Mouse (Mus musculus) liver, embryonic 16.5 days (tissue): ENCODE data around the gene Eif4a1. TPM values are rescaled to one million over a fixed set of nuclear protein-coding genes. Genes with fewer than 3 reads are reported as not detected.
A peak's percentile ranks its signal among the peaks of the same experiment; 100 is the strongest.

Experiments used
- ATAC-seq: fragments of 200-750 bp; cut with Nextera tagmentation; 2 replicates; pipeline ENCODE4 v1.8.0; 2017; ENCODE audit warnings: low read depth, mild to moderate bottlenecking, moderate number of reproducible peaks, moderate library complexity
- H3K27ac ChIP-seq: fragments of 300-500 bp; sonication (generic); 2 replicates; pipeline ENCODE4 v1.5.1; 2014; ENCODE audit warnings: mild to moderate bottlenecking, low read length
- H3K27me3 ChIP-seq: fragments of 300-500 bp; sonication (generic); 2 replicates; pipeline ENCODE4 v1.6.1; 2014; ENCODE audit warnings: low read depth, low read length, mixed read lengths; ENCODE audit not compliant: control insufficient read depth, insufficient read depth
- H3K36me3 ChIP-seq: fragments of 300-500 bp; sonication (generic); 2 replicates; pipeline ENCODE4 v1.6.1; 2014; ENCODE audit warnings: mild to moderate bottlenecking; ENCODE audit not compliant: control insufficient read depth, insufficient read depth
- H3K4me1 ChIP-seq: fragments of 300-500 bp; sonication (generic); 2 replicates; pipeline ENCODE4 v1.6.1; 2014; ENCODE audit warnings: low read depth, low read length, mixed read lengths; ENCODE audit not compliant: control insufficient read depth
- H3K4me2 ChIP-seq: fragments of 300-500 bp; sonication (generic); 2 replicates; pipeline ENCODE4 v1.6.1; 2014; ENCODE audit warnings: low read depth, low read length, mixed read lengths
- H3K4me3 ChIP-seq: fragments of 300-500 bp; sonication (generic); 2 replicates; pipeline ENCODE4 v1.5.1; 2014; ENCODE audit warnings: low read depth, mild to moderate bottlenecking, low read length
- H3K9ac ChIP-seq: fragments of 300-500 bp; sonication (generic); 2 replicates; pipeline ENCODE4 v1.6.1; 2014; ENCODE audit warnings: low read depth, low read length
- H3K9me3 ChIP-seq: fragments of 300-500 bp; sonication (generic); replicated peaks from 2 replicates; pipeline ENCODE4 v1.6.1; 2016; ENCODE audit warnings: low read length; ENCODE audit not compliant: control insufficient read depth
- WGBS: fragments of 180-500 bp; shearing (Covaris S2); extraction: QIAGEN DNeasy Blood & Tissue Kit; methylation state at CpG from one replicate; pipeline ENCODE4 v1.1.7; 2014; ENCODE audit not compliant: insufficient replicate concordance; 5-methylcytosine and 5-hydroxymethylcytosine counted together
- polyA plus RNA-seq: library from polyadenylated mRNA; unstranded; fragments of >200 nt; fragmentation: Nextera tagmentation; extraction: Ambion mirVana; gene quantifications from 2 replicates; pipeline ENCODE4 v1.2.1, GENCODE M21; 2015

Gene Eif4a1
- polyA plus RNA-seq, 1 experiment from 2014 or later = 223 TPM

DNA sequence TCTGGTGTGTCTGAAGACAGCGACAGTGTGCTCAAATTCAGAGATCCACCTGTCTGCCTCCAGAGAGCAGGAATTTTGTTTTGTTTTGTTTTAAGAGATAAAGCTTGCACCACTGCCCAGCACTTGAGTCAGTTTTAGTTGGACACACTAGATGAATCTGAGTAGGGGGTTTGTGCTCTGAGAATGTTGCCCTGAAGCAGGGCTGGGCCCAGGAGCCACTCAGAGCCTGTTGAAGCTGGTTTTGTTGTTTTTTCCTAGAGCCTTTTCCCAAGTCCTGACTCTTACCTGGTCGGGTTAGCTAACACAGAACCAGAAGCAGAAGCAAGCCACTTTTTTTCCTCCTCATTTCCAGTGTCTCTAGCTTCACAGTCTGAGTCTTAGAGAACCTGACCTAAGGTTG, 38.9 kb upstream of the Eif4a1 start:
- peaks cover 14% of the 10 kb centered on the region for H3K4me1 ChIP-seq
- WGBS = 64% methylated on average over 2 of the region's 2 CpGs
- H3K9ac ChIP-seq = no peak overlapping the region
- H3K4me3 ChIP-seq = no peak overlapping the region
- H3K36me3 ChIP-seq = no peaks in the 10 kb centered on the region
- ATAC-seq = no peak
- no peak overlapping the region for H3K4me2 ChIP-seq
- H3K27ac ChIP-seq = no peak overlapping the region
- no peaks in the 10 kb centered on the region for H3K9me3 ChIP-seq
- no peaks in the 10 kb centered on the region for H3K27me3 ChIP-seq

DNA sequence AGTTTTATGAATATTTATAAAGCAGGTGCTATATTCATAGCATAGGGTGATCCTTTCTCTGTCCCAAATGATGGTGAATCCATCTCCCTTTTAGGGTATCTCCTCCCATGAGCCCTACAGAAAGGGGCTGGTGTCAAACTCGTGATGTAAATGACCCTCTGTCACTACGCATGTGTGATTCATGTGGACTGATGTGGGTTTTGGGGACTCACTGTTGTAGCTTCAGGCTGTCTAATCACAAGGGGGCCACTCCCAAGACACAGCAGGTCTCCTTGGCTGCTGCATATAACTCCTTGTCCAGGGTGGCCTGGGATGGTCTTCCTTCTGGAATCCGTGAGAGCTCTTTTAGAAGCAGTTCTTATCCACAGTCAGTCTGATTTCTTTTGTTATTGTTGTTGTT, 38.2 kb upstream of the Eif4a1 start:
- no peak overlapping the region for H3K4me3 ChIP-seq
- no peak overlapping the region for H3K9ac ChIP-seq
- no peak for ATAC-seq
- peaks cover 12% of the 10 kb centered on the region for H3K4me1 ChIP-seq
- no peaks in the 10 kb centered on the region for H3K27me3 ChIP-seq
- 0 out of 2 replicates have a peak overlapping the region, but pooled peaks have one; percentile 13 for H3K27ac ChIP-seq
- H3K36me3 ChIP-seq = no peaks in the 10 kb centered on the region
- no peaks in the 10 kb centered on the region for H3K9me3 ChIP-seq
- WGBS = 55% methylated on average over 3 of the region's 3 CpGs
- no peak overlapping the region for H3K4me2 ChIP-seq

DNA sequence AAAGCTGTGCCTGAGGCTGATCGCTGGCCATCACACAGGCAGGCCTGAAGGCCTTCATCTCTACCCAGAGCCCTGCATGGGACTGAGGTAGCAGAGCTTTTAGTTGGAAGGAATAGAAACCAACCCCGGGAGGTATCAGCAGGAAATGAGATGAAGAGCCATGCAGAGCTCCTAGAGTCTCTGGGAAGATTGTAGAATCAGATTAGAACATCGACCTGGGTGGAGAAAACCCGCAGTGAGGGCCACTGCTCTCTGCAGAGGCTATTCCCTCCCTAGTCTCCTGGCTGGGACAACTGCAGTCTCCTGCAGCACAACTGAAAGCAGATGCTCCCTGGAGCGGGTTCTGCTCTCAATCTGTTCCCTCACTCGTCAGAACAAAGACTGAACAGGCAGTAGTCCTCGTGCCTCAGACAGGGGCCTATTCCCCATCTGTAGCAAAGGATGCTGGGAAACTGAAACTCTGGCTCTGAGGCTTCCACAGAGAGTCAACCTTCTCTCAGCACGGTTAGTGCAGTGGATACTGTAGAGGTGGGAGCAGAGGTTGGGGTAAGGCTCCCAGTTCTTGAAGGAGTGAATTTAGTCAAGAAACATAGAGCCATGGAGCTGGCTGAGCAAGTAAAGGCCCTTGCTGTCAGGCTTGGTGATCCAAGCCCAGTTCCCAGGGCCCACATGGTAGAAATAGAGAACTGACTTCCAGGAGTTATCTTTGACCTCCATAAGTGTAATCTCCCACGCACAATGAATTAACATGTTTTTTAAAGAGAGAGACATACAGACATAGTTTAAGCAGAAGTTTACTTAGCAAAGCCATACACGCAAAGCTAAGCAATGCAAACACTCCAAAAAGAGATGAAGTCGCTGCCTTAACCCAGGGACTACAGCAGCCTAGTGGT, 37.6 kb upstream of the Eif4a1 start:
- H3K4me1 ChIP-seq = peaks cover 12% of the 10 kb centered on the region
- no peak overlapping the region for H3K4me3 ChIP-seq
- no peak overlapping the region for H3K9ac ChIP-seq
- ATAC-seq = peak; percentile 21; the same call in 1 of the 2 replicates
- H3K9me3 ChIP-seq = no peaks in the 10 kb centered on the region
- H3K27me3 ChIP-seq = no peaks in the 10 kb centered on the region
- 41% methylated on average over 11 of the region's 11 CpGs for WGBS
- H3K27ac ChIP-seq = 0 out of 2 replicates have a peak overlapping the region, but pooled peaks have one; percentile 13
- no peak overlapping the region for H3K4me2 ChIP-seq
- no peaks in the 10 kb centered on the region for H3K36me3 ChIP-seq

DNA sequence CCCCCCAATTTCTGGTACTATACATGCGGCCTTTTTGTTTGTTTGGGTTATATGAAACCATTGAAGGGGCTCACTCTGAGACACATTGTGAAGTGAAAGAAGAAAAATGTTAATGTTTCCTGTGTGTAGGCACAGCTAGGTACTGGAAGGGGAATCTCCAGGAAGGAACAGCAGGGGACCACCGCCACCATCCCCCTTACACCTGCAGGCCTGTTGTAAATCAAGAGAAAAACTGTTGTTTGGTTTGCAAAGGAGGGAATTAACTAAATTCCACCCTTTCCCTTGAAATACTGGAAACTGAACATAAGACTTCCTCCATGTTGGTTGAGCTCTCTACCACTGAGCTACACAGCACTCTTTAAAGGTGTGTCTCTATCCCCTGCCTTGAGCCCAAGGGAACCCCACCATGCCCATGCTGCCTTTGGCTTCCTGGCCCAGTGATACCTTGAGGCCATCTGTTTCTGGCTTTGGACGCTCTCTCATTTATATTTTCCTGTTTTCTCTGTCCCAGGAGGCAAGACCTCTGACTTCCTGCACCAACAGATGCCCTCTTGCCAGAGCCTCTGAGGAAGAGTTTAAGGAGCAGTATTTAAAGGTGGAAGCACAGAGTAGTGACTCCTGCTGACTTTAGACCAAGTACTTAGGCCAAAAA, 36.5 kb upstream of the Eif4a1 start:
- H3K9me3 ChIP-seq = no peaks in the 10 kb centered on the region
- H3K27me3 ChIP-seq = no peaks in the 10 kb centered on the region
- no peak overlapping the region for H3K4me3 ChIP-seq
- ATAC-seq = no peak
- H3K4me2 ChIP-seq = no peak overlapping the region
- H3K27ac ChIP-seq = no peak overlapping the region
- H3K36me3 ChIP-seq = no peaks in the 10 kb centered on the region
- no peak overlapping the region for H3K9ac ChIP-seq
- peaks cover 12% of the 10 kb centered on the region for H3K4me1 ChIP-seq
- 75% methylated on average over 3 of the region's 3 CpGs for WGBS

DNA sequence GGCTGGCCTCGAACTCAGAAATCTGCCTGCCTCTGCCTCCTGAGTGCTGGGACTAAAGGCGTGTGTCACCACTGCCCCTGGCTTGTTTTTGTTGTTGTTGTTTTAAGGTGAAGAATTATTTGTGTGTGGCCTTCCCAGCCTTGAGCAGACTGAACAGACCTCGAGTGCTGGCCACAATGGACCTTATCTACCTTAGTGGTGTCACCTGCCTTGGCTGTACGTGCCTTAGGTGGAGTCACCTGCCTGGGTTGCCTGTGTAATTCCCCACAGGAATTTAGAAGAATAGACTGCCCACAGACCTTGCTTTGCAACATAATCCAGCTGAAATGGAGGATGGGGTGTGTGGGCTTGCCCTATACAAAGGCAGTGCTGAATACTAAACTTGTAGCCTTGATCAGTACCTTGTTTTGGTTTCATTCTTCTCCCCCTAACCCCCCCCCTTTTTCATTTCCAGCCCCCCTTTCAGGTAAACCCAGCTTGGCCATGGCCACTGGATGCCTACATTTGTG, 35.7 kb upstream of the Eif4a1 start:
- no peaks in the 10 kb centered on the region for H3K27me3 ChIP-seq
- H3K9me3 ChIP-seq = no peaks in the 10 kb centered on the region
- H3K9ac ChIP-seq = no peak overlapping the region
- WGBS = 68% methylated on average over 4 of the region's 4 CpGs
- no peak for ATAC-seq
- no peak overlapping the region for H3K4me3 ChIP-seq
- no peaks in the 10 kb centered on the region for H3K36me3 ChIP-seq
- peaks cover 12% of the 10 kb centered on the region for H3K4me1 ChIP-seq
- H3K27ac ChIP-seq = no peak overlapping the region
- H3K4me2 ChIP-seq = no peak overlapping the region

DNA sequence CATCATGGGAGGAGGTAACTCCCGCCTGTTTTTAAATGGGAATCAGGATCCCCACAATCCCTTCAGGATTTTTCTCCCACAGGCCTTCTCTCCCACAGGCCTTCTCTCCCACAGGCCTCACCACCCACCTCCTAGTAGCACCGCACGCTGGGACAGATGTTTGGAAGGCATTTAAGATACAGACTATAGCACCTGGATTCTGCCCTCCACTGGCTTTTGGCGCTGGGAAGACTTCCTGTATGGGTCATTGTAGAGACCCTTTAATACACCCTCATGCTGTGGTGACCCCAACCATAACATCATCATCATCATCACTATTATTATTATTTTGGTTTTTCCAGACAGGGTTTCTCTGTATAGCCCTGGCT, 35.2 kb upstream of the Eif4a1 start:
- no peaks in the 10 kb centered on the region for H3K9me3 ChIP-seq
- H3K4me2 ChIP-seq = no peak overlapping the region
- no peaks in the 10 kb centered on the region for H3K36me3 ChIP-seq
- H3K27me3 ChIP-seq = no peaks in the 10 kb centered on the region
- 78% methylated on average over 4 of the region's 4 CpGs for WGBS
- H3K4me1 ChIP-seq = peaks cover 12% of the 10 kb centered on the region
- H3K4me3 ChIP-seq = no peak overlapping the region
- no peak overlapping the region for H3K27ac ChIP-seq
- no peak for ATAC-seq
- no peak overlapping the region for H3K9ac ChIP-seq

DNA sequence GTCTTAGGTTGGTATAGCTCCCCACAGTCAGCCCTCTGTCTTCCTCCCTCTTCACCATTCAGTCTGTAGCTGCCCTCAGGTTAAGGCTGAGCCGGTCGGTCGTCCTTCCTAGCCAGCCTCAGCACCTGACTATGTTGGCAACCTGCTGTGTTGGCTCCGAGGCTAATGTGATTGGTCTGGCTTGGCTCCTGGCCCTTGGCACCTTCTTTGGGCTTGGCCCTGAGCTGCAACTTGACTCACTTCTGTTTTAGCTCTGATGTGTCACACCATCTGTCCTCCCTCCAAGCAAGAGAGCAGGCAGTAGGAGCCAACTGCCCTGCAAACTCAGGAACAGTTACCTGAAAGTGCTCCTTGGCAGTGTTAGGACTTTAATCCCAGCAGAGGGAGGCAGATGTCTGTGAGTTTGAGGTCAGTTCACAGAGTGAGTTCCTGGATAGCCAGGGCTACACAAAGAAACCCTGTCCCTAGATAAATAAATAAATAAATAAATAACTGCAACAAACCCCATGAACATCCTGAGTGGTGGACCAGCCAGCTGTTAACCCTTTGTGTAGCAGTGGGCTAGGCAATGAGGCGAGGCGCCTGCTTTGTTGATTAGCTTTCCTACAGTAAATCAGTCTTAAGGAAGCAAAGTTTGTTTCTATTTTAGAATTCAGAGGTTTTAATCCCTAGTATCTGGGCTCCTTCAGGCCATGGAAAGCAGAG, 34.7 kb upstream of the Eif4a1 start:
- no peak for ATAC-seq
- H3K9ac ChIP-seq = no peak overlapping the region
- peaks cover 12% of the 10 kb centered on the region for H3K4me1 ChIP-seq
- no peaks in the 10 kb centered on the region for H3K27me3 ChIP-seq
- H3K27ac ChIP-seq = no peak overlapping the region
- no peak overlapping the region for H3K4me2 ChIP-seq
- H3K9me3 ChIP-seq = no peaks in the 10 kb centered on the region
- WGBS = 69% methylated on average over 6 of the region's 6 CpGs
- H3K36me3 ChIP-seq = no peaks in the 10 kb centered on the region
- H3K4me3 ChIP-seq = no peak overlapping the region

DNA sequence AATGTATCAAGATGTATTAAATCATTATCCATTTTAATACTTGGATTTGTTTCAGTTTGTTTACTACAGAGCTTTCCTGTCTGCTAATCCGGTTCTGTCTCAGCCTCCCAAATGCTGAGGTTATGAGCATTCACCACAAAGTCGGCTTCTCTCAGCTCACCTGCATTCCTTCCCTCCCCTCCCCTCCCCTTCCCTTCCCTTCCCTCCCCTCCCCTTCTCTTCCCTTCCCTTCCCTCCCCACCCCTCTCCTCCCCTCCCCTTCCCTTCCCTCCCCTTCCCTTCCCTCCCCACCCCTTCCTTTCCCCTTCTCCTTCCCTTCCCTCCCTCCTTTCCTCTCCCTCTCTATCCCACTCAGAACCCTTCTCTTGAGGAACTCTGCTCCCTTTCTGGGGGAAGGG, 32.4 kb upstream of the Eif4a1 start:
- Histone ChIP-seq H3K27ac (no peak overlapping the region), H3K4me3 (no peak overlapping the region), H3K4me2 (no peak overlapping the region), H3K9ac (no peak overlapping the region), H3K4me1 (peaks cover 2% of the 10 kb centered on the region), H3K9me3 (no peaks in the 10 kb centered on the region), H3K36me3 (no peaks in the 10 kb centered on the region), H3K27me3 (no peaks in the 10 kb centered on the region)
- 36% methylated on average over 2 of the region's 2 CpGs for WGBS
- no peak for ATAC-seq
